Mouse (Mus musculus) adrenal gland, postnatal 14 days (tissue): Measurements from ENCODE around the gene Cdc42se2. TPM values are rescaled to one million over a fixed set of nuclear protein-coding genes. Genes with fewer than 3 reads are reported as not detected.

Source experiments
- DNase-seq: peaks from one replicate; pipeline ENCODE4 v3.0.0; 2021; ENCODE audit warnings: mixed read lengths
- long read RNA-seq, 2 experiments: library from polyadenylated mRNA; stranded (forward); transcript quantifications; one replicate each; pipeline ENCODE4 v2.0.0; 2021
- total RNA-seq: library from RNA; stranded (reverse); gene quantifications from 2 replicates; pipeline ENCODE4 v1.2.3, GENCODE M21; 2021

Gene Cdc42se2
- total RNA-seq: 19.7 and 29.9 TPM in 2 replicates
- long read RNA-seq, experiment 1, transcript Cdc42se2-201 (6 exons, 3,069 nt): major isoform, 41 of 57 reads
- long read RNA-seq, experiment 1, partial matches to known transcripts: 2 of 57 reads
- long read RNA-seq, experiment 1, other reads (novel, unspliced or antisense): 14 of 57 reads
- long read RNA-seq, experiment 2, transcript Cdc42se2-201 (6 exons, 3,069 nt): major isoform, 17 of 25 reads
- long read RNA-seq, experiment 2, partial matches to known transcripts: 3 of 25 reads
- long read RNA-seq, experiment 2, other reads (novel, unspliced or antisense): 5 of 25 reads

DNA sequence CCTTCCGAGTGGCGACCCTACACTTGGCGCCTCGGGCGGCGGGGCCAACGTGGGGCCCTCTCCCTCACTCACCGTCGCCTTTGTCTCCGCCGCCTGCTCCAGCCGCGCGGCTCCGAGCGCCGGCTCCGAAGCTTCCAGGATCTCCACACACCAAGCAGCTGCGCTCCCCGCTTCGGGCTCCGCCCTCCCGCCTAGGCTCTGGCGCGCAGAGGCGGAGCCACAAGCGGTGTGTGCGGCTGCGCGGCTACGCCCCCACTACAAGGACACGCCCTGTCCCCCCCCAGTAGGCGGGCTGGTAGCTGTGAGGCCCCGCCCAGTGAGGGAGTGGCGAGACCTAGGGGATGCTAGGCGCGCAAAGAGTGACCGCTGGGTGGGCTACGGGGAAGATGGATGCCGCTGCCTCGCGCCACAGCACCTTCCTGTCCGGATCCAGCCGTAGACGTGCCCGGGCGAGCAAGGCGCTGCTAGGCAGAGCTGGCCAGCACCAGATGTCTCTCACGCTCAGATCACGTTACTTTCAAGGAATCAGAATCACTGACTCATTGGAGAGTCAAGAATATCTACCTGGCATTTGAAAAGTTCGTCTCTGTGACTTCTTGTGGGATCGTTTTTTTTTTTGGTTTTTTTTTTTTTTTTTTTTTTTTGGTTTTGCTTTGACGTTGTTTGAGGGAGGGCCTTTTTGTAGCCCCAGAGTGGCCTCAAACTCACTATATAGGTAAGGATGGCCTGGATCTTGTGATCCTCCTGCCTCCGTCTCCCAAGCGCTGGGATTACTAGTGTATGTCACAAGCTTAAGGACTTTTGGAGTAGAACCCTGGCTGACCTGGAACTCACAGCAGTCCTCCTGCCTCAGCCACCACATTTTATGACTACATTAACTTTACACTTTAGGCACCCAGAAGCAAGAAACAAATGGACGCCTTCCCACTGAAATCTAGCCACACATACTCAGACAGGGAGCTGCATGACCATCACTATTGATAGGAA lies at the start of gene Cdc42se2:
Cdc42se2 (minus strand) TSS at position 188 of the 987 bp plus-strand sequence.
- peak; percentile 98 for DNase-seq

DNA sequence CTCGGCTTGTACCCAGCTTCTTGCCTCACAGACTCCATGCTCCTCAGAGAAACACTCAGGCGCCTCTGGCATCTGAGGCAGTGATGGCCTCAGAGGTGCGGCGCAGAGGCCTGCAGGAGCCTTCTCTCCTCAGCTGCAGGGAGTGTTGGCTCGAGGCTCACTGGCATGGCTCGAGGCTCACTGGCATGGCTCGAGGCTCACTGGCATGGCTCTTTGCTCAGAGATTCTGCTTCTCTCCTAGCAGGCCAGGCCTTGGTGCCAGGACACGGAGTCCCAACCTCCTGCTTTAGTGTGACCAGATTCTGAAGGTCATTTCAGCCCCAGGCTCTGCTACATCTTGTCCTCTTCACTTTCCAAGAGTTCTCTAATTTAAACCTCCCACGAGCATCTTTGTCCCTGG lies 48.6 kb upstream of the Cdc42se2 start:
- DNase-seq: peak; percentile 55

DNA sequence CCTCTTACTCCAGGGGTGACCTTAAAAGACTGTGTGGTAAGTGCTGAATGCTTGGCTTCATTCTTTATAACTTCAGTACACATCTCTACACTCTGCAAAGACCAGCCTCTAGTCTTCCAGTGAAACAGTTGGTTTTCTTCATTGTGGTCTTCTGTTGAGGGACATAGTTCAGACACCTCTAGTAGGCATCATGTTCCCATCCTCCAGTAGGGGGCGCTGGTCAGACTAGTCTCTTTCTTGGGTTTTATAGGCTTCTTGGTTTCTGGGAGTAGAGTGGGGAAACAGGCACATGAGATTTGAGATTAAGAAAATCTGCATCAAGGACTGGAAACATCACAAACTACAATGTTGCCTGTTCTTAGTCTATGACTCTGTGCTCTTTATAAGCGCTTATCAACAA lies 47.1 kb upstream of the Cdc42se2 start:
- DNase-seq: no peak

DNA sequence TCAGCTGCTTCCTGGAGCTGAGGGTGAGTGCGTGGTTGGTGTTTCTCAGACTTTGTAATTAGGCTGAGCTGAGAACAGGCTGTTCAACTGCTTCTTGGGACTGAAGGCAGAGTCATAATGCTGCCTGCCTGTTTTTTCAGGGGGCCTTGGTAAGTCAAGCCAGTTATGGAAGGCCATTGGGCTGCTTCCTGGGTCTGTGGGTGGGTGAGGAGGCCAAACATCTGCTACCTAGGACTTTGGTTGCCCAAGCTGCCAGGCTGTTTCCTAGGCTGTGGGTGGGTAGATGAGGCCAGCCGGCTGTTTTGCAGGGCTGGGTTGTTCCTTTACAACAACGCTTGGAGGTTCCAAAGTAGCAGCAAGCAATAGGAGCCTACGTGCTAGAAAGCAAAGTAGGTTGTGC lies 46.4 kb upstream of the Cdc42se2 start:
- no peak for DNase-seq

DNA sequence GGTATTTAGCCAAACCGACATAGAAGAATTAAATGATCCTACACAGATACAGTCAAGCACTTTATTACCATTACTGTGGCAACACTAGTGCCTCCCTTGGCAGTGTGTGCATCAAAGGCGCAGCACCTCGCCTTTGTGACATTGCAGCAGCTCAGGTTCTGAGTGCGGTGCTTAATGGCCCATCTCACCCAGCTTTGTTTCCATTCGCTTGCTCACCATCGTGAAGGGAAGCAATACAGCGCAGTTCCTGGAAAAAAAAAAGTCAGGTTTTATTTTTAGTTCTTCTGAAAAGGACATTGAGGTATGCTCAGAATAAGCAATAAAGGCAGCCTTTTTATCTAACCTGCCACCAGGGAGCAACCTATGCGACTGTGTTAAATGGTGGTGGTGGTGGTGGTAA lies 39.3 kb upstream of the Cdc42se2 start:
- DNase-seq: no peak

DNA sequence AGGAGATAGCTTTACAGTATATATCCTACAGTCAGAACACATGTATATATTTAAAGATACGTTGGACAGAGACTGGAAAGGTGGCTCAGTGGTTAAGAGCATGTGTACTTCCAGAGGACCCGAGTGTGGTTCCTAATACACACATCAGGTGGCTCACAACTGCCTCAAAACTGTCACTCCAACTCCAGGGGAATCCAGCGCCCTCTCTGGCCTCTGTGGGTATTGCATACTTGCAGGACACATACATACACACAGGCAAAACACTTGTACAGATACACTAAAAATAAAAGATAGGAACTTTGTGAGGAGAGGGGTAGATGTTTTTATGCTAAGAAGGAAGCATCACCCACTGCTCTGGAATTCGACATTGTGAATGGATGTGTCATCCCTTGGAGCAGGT lies 38.3 kb upstream of the Cdc42se2 start:
- no peak for DNase-seq

DNA sequence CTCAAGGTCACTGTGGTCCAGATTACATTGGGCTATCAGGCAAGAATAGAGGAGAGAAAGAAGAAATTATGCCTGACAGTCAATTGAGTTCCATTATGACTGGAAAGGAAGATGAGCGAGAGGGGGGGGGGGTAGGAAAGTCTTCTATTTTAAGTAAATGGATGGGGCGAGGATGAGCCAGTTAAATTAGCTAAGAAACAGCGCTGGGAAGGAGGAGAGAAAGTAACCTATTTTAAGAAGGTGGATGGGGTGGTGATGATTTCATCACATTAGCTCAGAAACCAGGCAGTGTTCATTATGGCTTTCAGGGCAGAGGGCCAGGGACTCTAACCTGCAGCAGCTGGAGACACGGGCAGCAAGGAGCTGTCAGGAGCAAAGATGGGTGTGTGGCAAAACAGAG lies 36.0 kb upstream of the Cdc42se2 start:
- DNase-seq: no peak

DNA sequence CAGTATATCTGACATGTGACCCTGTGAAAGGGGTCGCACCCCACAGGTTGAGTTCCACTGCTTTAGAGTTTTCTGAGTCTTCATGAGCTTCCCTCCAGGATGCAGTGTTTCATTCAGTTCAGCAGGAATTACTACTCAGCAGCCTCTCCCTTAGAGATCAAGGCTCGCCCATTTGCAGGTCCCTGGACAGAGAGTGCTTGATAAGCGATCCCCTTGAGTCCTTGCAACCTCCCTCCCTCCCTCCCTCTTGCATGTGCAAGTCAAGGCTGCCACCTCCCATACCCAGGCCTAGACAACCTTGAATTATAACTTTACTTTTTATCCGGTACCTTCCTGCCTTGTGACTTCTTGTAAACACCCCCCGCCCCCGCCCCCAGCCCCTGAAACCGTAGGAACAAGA lies 32.0 kb upstream of the Cdc42se2 start:
- DNase-seq: peak; percentile 25

DNA sequence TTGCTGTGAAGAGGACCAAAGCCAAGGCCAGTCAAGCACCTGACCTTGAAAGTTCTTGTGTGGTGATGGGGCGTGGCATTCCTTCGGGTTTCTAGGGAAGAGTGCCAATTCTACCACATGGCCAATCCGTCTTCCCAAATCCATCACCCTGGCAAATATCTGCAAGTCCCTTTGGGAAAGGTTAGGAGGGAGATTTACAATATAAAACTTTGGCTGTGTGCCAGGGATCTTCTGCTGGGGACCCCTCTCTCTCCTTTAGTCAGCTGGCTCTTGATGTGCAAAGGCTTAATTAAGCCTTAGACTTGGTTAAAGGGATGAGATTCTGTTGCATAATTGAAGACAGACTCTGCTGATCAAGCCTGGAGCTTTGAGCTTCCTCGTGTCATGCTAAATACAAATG lies 30.0 kb upstream of the Cdc42se2 start:
- DNase-seq: no peak

DNA sequence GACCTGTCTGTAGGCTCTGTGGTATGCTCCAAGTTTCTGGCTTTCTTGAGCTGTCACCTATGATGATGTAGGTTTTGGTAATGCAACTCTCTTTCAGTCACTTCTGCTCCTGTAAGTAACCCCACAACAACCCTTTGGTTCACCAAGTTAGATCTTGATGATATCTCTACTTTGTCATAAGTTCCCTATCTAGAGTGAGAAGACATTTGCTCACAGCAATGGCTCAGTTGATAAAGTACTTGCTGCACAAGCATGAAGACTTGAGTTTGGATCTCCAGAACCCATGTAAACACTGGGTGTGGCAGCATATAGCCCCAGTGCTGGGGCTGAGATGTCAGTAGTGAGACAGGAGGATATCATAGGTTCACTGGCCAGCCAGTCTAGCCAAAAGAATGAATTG lies 28.2 kb upstream of the Cdc42se2 start:
- DNase-seq: no peak

DNA sequence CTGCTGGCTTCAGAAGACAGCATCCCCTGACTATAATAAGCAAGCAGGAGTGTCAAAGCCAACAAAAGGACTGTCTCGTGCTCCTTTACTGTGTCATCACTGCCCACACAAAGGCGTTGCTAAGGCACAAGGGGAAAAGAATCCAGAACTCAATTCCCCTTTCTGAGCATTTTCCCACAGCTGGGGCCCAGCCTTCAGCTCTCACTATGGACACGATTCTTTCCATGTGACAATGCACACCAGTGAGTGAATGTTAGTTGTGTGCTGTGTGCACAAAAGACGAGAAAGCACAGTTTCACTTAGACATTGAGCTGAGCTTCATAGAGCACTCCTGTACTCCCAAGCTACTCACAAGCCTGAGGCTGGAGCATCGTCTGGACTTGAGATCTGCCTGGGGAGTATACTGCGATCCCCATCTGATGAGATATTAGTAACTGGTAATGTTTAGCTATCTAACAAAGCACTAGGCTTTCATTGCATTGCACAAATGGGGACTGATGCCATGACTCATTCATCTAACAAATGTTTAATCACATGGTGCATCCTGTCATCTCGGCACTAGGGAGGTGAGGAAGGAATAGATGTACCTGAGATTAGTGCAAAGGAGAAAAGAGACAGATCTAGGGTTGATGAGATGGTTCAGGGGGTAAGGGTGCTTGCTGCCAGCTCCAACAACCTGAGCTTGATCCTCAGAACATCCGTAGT lies 25.5 kb upstream of the Cdc42se2 start:
- DNase-seq: no peak

DNA sequence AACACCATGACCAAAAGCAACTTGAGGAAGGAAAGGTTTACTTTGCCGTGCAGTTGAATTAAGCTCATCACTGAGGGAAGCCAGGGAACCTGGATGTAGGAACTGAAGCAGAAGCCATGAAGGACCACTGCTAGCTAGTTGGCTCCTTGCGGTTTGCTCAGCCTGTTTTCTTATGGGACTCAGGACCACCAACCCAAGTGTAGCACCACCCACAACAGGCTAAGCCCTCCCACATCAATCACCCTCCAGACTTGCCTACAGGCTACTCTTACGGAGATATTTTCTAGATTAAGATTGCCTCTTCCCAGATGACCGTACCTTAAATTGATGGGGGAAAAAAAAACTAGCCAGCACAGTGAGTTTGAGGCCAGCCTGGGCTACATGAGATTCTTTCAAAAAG lies 24.8 kb upstream of the Cdc42se2 start:
- no peak for DNase-seq

DNA sequence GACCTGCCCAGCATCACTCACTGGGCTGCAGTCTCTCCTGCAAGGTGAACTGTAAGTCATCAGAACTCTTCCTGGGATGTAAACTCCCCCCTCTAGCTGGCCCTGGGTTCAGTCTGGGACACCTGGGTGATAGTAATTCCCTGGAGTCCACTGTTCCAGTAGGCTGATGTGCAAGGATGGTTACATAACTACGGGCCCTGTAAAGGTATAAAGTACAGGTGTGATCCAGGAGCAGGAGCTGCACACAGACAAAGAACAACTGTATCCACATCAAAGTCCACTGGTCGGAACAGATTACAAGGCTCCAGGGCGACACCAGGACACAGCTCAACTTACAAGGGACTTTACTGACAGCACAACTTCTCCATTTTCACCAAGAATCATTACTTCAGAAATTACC lies 23.6 kb upstream of the Cdc42se2 start:
- DNase-seq: no peak

DNA sequence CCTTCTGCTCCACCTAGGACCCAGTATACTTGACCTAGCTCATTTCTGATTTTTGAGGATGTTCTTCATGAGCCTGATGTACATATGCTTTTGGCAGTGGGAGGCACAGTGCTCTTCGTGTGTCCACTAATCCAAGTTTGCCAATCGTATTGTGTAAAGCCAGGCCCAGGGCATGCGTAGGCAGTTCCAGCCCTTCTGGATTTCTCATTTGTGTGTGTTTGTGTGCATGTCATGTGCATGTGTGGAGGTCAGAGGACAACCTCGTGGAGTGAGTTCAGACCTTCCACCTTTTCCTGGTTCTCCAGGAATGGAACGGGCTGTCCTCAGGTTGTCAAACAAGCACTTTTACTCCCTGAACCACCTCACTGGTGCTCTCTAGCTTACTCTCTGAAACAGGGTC lies 22.1 kb upstream of the Cdc42se2 start:
- no peak for DNase-seq

DNA sequence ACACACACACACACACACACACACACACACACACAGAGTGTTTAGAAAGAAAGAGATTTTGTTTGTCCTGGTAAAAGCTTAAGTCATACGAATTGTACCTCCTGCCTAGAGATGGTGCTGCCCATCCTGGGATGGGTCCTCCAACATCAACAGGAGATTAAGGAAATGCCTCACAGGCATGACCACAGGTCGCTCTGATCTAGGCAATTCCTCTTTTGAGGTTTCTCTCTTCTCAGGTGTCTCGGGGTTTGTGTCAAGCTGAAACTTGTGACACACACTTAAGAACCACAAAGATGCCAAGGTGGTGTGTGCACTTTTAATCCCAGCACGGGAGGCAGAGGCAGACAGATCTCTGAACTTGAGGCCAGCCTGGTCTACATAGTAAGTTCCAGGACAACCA lies 20.7 kb upstream of the Cdc42se2 start:
- no peak for DNase-seq

DNA sequence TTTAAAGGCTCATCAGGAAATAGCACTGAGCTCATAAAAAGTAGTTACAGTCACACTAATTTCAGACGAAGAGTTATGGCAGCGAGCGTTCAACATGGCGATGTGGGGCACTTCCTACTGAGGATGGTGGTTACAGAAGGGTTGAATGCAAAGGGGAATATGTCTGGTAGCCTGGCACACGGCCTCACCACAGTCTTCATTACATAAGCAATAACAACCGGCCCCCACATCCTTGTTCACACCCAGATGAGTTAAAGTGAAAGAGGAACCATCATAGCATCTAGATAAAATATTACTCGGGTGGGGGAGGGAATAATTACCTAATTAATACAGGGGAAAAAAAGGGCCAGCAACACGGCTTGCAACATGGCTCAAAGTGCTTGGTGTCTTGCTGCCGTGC lies 20.2 kb upstream of the Cdc42se2 start:
- no peak for DNase-seq

DNA sequence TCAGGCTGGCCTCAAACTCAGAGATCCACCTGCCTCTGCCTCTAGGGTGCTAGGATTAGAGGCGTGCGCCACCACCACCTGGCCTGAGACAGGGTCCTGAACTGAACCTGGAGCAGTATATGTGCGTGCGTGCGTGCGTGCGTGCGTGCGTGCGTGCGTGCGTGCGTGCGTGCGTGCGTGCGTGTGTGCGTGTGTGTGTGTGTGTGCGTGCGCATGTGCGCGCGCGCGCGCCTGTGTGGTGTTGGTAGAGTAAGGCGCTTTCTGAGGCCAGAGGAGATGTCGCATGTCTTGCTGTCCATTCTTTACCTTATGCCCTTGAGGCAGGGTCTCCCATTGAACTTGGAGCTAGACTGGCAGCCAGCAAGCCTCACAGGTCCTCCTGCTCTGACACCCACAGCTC lies 19.4 kb upstream of the Cdc42se2 start:
- DNase-seq: no peak

DNA sequence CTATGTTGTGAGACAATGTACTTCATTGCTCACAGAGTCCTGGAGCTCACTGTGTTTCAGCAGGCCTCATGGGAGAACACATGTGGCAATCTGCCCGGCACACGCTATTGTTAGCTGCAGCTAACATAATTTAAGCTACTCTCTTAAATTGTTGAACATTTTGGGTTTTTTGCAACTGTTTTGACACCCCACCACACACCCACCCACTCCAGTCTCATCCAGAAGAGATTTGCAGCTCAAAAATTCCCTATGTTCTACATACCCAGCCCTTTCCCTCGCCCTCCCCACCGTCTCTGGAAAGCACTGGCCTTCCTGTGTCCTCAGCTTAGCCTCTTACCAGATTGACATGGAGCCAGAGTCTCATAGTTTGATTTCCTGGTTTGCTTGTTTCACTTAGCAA lies 17.7 kb upstream of the Cdc42se2 start:
- DNase-seq: peak; percentile 69

DNA sequence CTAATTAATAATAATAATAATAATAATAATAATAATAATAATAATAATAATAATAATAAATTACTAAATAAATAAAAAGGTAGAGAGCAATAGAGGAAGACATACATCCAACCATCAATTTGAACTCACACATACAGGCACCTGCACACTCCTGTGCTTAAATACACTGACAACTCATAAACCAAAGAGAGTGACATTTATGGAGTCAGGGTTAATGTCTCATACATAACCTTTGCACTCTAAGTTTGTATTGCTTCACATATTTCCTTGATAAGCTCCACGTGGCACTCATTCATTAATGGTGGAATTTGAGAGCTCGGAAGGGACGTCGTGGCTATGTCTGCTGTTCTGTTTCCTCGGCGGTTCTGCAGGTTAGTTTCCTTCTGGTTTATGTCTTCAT lies 15.1 kb upstream of the Cdc42se2 start:
- no peak for DNase-seq

DNA sequence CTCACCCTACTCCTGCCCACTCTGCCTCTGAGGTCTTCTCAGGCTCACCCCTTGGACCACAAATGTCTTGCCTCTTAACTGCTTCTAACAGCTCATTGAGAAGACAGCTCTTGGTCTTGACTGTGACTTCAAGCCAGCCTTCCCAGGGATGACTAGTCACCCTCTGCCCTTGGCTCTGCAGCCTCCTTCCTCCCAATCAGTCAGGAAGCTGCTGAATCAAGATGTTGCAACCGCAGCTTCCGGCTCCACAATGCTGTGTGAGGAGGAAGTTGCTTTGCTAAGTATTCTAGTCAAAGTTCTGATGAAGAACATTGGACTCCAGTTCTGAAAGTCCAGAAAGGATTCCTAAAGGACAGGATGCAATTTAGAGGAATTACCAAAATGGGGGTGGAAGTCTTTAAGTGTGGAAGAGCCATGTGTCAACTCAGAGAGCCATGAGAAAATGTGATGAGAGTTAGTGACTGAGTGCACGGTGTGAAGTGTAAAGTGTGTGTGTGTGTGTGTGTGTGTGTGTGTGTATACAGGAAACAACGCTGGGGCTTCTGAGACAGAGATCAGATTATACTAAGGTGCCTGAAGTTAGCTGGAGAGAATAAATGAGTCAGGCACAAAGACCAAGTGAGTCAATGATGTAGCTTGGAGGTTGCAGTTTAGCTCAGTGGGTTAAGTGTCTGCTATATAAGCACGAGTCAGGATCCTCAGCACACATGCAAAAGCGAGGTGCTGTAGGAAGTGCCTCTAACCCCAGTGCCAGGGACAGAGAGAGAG lies 14.5 kb upstream of the Cdc42se2 start:
- peak; percentile 68 for DNase-seq

DNA sequence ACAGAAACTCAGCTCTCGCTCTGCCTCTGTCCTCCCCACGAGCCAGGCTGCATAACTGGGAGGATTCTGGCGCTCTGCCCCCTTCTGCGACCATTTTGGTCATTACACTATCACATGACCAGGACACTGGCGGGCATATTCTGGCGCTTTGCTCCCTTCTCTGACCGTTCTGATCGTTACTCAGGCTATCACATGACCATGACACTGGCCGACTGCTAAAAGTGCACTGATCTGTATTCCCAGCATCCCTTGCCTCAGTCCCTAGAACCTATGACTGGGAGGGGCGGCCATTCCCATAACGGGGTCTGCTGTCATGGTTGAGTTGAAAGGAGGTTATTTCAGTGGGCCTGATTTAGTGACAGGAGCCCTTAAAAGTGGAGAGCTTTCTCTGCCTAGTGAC lies 9.1 kb upstream of the Cdc42se2 start:
- DNase-seq: no peak

DNA sequence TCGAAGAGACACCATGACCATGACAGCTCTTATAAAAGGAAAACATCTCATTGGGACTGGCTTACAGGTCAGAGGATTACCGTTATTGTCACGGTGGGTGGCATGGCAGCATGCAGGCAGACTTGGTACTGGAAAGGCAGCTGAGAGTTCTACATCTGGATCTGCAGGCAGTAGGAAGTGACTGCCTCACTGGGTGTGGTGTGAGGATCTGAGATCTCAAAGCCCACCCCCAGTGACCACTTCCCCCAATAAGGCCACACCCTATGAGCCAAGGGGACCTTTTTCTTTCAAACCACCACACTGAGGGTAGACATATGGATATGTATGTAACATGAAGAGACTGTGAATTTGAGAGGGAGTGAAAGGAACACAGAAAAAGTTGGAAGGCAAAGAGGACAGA lies 7.2 kb upstream of the Cdc42se2 start:
- DNase-seq: no peak
